Mouse (Mus musculus) brain, adult 2 months (tissue): ENCODE data around the gene Ccdc92.
A peak's percentile ranks its signal among the peaks of the same experiment; 100 is the strongest.

Experiments used
- DNase-seq: peaks from one replicate; pipeline ENCODE4 v3.0.0; 2011; ENCODE audit warnings: low read depth, low spot score

Ccdc92 gene

DNA sequence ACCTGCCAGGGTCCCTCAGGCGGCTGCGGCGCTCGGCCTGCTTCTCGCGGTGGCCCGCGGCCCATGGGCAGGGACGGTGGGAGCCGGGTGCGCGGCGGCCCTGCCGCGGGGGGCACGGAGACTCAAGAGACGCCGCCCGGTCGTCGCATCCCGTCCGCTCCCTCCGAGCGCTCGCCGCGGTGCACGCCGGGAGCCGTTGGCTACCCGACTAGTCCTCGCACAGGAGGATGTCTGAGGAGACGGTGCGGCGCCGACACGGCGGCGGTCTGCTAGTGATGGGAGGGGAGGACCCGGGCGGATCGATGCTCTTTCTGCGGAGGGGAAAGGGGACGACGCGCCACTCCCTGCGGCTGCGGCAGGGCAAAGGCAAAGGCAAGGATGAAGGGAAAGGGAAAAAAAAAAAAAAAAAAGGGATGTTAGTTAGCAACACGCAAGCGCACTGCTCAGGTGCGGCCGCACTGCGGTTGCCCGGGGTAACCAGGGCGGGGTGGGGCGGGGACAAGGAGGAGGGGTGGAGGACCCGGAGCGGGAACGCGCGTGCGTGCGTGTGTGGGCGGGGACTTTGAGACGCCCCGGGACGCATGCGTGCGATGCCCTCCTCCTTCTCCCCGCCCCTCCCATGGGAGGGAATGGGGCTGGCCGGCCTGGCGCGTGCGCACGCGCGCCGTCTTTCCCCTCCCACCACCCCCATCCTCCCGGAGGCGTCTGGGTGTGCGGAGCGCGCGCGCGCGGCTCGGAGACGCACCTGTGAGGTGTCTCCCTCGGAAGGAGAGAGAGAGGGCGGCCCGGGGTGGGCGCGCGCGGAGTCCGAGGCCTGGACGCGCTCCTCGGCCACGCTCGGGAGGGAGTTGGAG lies at the start of gene Ccdc92, which contains the start of gene Zfp664:
Gene Ccdc92 (minus strand): TSS at position 412 of the 854 bp plus-strand sequence.
Gene Zfp664 (plus strand): TSS at position 679 of the 854 bp plus-strand sequence.
- peak; percentile 100 for DNase-seq

DNA sequence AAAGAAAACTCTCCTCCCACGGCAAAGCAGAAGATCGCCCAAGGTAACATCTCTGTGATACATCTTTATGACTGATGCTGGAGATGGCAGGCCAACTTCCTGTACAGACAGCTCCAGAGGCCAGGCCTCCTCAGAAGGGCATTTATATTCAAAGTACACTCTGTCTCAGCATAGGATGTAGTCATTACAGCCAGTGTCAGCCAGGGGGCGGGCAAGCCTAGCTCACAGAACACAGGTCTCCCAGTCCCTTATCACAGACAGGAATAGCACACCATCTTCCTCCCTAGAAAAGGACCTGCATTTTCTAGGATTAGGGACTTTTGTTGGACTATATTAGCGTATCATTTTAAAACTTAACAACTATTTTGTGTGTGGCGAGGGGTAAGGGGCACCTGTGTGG lies 46.6 kb upstream of the Ccdc92 start:
- peak; percentile 84 for DNase-seq

DNA sequence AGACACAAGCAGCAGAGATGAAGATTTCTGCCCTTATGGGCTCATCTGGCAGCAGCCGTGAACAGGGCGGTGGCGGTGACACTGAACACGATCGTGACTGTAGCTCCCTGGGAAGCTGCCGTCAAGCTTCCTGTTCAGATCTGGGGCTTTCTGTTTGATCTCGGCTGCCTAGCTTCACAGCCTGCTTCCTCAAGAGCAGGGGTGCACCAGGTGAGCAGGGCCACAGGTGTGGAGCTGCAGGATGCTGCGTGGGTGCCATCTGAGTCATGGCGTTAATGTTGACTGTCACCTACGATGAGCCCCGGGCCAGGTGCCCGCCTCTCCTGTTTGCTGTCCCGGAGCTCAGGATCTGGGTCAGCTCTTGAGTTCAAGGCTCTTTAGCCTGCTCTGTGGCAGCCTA lies 44.7 kb upstream of the Ccdc92 start:
- DNase-seq = no peak

DNA sequence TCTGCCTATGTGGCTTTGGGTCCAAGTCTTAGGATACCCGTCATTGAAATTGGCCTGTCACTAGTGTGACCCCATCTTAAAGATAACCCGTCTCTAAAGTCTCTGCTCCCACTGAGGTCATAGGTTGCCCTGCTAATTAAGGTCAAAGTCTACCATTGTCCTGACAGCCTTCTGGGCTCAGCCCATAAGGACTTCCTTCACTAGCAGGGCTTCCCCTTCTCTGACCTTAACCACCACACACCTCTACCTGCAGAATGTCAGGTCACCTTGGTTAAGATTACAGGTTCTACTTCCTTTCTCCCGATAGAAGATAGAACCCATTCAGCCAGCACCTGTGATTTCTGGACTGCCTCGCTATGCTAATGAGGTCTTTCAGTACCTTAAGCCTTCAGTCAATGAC lies 41.6 kb upstream of the Ccdc92 start:
- no peak for DNase-seq

DNA sequence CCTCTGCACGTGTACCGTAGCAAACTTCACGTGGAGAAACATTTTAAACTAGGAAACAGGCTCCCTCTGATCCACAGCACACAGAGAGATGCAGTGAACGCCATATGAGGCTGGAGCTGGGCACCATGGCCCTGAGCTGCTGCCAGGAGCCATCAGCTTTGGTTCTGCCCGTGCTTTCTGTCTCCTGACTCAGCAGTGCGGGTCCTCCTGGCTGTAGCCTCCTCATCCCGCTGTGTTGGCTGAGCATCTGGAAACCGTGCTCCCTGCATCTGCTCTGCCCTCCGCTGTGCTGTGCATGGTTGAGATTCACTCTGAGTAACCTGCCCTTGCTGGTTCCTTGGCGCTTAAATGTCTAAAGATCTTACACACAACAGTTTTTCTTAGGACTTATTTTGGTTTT lies 40.0 kb upstream of the Ccdc92 start:
- peak; percentile 62 for DNase-seq

DNA sequence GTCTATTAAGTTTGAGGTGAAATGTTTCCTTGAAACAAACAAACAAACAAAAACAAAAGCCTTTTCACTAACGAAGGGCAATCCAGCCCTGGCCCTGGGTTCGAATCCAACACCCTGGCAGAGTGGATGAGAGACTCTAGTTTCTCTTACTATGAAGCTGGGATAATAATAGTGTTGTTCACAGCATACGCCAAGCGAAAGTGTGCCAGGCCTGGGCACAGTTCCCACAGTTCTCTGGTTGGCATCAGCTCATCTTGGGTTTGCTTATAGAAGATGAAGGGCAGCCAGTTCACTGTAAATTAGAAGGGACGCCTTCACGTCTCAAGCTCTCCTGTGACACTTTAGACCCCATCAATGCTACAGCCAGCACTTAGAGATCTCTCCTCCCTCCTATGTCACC lies 39.5 kb upstream of the Ccdc92 start:
- DNase-seq = peak; percentile 87

DNA sequence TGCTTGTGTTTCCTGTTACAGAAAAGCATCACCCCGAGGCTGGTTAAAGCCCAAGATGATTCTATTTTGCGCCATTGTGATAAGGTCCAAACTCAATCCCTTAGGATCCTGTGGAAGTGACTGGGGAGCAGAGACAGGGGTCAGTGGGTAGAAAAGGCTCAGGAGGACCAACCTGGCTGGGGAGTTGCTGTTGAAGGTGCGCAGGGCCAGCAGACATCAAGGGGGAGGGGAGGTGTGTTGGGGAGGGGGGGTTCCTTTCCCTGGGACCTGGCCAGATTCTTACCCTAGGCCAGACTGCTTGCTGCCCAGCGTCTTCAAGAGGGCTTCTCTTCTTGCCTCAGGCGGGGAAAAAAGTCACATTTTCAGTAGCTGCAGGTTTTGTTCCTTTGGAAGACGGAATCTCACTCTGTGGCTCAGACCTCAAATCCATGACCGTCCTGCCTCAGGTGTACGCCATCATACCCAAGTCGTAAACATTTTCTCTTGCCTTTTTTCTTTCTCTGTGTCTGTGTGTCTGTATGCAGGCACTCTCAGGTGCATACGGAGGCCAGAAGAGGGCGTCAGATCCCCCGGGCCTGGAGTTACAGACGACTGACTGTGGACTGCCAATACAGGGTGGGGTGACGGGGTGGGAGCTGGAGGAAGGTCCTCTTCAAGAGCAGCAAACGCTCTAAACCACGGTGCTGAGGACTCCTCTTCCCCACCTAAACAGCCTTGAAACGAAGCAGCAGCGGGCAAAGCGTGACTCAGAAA lies 38.7 kb upstream of the Ccdc92 start:
- no peak for DNase-seq

DNA sequence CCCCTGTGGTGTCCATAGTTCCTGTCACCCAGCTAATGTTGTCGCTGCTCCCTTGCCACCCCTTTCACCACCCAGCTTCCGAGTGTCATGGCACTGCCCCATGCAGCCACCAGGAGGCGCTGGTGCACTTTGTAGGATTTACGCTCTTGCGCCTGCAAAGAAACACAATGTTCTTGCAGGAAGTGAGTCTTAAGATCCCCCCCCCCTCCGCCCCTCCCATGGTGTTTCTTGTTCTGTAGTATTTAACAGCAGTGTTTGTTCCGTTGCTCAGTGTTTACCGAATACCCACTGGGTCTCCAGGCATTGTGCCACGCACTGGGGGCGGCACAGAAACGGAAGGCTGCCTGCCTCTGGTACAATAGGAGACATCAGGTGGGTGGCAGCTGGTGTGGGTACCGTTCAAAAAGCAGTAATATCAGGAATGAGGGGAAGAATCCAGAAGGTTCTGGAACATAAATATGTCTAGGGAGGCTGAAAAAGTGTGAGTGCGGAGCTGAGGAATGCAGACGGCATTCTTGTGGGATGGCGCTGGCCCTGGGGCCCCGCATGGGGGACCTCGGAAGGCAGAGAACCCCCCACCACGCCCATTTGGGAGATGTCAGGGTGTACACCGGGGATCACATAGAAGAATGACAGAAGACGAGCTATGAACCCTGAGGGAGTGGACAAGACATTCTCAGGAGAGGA lies 37.9 kb upstream of the Ccdc92 start:
- peak; percentile 89 for DNase-seq

DNA sequence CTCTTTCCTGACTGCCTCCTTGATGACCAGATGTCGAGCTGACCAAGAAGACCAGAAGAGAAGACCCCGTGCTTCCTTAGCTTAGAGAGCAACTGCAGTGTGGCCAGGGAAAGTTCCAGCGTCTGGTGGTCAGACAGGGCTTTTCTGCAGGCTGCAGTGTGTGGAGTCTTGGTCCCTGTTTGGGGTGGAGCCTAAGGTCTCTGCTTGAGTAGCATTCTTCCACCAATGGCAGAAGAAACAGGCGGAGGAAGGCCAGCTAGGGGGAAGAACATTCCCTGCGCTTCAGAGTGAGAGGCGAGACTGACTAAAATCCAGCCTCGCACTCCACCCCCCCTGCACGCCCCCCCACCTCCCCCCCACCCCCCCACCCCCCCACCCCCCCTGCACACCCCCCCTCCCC lies 33.9 kb upstream of the Ccdc92 start:
- DNase-seq = no peak

DNA sequence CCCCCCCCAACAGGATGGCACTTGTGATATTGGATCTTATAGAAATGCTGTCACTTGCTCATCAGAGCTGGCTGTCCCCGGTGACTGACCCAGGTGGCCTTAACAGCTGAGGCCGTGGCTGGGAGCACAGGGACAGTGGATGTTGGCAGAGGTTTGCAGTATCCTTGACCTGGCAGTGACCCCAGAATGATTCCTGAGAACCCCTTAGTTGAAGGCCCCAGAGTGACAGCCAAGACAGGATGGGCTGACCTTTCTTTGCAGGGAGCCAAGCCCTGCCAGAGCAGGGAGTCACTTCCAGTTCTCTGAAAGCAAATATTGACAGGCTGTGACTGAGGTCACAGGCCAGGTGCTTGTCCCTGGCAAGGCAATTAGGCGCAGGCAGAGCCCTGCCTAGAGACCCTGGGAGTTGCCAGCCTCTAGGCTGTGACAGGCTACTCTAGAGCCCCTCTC lies 29.7 kb upstream of the Ccdc92 start:
- DNase-seq = no peak

DNA sequence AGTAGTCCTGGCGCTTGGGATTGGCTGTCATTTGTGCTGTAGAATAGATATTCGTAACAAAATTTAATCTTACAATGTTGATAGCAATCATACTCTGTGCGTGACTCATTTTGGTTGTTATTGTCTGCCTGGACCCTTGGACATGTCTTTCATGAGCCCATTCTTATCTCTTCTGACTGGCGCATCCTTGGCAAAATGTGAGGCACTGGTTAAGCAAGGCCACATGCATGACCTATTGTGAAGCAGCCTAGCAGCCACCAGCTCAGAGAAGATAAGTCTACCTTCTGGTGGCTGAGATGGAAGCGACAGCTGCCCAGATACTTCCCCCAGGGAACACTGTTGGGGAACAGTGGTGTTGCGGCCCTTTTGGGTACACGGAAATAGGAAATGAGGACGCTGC lies 26.4 kb upstream of the Ccdc92 start:
- DNase-seq = no peak

DNA sequence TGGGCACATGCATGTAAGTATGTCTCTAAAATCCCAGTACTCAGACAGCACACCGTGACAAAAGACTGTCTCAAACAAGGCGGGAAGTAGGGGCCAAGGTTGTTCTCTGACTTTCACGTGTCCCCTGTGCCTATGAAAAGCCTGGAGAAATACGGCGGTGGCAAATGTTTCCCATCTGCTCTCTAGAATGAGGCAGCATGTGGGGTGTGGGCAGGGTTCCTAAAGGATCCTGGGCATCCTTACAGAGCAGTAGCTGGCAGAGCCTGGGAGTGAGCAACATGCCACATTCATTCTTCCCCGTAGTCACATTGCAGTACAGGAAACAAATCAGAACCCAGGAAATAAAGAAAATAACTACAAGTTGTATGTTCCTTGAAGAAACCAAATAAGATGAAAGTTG lies 21.7 kb upstream of the Ccdc92 start:
- DNase-seq = peak; percentile 97

DNA sequence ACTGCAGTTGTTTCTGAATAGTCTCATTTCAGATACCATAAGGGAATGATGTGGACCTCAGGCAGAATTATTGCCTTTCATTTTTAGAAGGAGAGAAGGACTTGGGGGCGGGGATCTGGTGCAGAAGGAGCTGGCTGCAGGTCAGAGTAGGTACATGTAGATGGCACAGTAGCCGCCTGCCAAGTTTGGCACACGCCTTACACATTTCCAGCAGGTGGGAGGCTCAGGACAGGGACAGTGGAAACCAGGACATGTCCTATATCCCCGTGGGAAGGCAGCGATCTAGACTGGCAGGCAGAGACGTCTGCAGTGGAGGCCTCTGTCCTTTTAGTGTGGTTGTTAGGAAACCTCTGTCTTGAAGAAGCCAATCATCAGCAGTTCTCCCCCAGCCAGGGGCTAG lies 17.6 kb upstream of the Ccdc92 start:
- peak; percentile 68 for DNase-seq

DNA sequence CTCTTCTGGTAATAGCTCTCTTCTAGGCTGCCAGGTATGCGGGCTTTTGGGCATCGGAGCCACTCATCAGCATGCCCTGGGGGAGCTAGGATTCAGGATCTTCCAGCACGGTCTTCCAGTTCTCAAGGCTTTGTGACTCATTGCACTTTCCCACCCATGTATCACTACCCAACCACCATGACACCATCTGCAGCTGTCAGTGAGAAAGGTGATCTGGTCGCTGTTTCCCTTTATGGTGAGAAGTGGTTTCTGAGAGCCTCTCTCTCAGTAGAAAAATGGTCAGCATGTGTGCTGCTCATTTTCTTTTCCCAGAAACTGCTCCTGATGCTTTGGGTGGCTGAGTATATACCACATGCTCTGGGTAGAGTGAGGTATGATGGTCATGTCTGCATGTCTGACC lies 17.0 kb upstream of the Ccdc92 start:
- DNase-seq = peak; percentile 59

DNA sequence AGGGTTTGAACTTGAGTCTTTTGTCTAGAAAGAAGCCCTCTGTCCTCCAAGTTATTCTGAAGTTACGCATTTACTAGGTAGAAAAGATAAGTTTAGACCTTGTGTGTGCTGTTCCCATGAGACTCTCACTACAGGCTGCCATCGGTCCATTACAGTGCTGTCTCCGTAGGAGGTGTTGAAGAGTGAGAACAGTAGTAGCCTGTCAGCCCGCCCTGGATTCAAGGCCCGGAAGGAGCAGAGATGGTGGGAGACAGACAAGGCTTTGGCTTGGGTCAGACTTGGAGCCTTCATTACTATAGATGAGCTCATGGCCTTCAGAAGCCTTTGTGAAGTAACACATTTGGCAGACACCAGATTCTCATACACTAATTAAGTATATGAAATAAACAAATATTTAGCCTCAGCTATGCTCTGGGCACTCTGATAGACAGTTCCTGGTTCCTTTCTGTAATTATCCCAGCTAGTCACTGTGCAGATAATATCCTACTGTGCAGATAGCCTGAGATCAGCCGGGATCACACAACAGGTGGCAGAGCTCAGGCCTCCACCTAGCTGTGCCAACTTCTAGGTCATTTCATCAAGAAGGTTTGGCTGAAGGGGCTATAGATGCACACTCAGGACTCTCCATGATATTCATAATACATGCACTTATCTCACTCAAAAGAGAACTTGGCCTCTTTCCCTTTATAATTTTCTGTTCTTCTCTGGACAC lies 11.8 kb upstream of the Ccdc92 start:
- no peak for DNase-seq

DNA sequence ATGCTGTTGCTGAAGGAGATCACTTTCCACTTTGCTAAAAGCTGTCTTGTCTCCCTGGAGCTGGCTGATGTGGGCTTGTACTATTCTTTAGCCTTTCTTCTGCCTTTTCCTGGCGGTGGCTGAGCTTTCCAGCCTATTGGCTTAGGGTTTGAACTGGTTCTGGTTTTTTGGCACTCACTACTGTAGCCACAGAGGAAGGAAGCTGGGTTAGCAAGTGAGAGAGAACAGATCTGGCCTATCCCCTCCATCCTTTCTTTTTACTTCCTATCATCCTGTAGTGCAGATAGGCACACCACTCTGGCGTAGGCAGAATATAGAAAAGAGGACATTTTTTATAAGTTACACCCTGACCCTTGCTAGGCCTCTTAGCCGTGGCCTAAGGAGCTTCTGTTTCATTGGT lies 10.9 kb upstream of the Ccdc92 start:
- no peak for DNase-seq

DNA sequence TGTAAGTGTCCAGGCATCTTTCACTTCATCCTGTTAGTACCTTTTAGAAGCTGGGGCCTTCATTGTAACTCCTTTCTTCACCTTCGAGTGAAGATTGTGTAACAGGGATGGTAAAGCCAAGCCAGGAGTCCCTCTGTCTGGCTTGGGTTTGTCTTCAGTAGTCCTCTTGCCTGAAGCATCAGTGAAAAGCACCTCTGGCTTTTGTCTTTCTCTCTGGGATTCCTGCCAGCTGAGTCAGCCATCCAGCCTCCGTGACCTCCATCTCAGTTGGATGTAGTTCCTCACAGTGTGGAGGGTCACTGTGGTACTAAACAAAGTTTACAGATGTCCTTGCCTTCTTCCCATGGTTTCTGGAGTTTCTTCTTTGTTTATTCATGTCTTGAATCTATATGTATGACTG lies 9.8 kb upstream of the Ccdc92 start:
- DNase-seq = peak; percentile 49

DNA sequence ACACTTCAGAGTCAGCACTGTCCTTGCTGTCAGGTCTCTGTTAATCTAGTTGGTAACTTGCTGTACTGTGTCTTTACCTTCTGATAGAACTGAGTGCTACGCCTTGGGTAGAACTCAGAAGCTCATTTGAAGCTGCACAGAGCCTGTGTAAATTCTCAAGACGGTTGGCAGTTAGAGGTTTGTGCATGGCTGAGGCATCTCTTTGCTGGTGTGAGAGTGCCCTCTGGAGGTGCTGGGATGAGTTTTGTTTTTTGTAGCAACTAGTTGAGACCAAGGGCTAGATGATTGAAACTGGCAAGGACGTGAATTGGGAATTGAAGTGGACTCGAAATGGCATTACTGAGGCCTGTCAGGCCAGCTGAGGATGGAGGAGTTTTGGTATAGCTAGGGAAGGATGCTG lies 6.8 kb upstream of the Ccdc92 start:
- peak; percentile 91 for DNase-seq

DNA sequence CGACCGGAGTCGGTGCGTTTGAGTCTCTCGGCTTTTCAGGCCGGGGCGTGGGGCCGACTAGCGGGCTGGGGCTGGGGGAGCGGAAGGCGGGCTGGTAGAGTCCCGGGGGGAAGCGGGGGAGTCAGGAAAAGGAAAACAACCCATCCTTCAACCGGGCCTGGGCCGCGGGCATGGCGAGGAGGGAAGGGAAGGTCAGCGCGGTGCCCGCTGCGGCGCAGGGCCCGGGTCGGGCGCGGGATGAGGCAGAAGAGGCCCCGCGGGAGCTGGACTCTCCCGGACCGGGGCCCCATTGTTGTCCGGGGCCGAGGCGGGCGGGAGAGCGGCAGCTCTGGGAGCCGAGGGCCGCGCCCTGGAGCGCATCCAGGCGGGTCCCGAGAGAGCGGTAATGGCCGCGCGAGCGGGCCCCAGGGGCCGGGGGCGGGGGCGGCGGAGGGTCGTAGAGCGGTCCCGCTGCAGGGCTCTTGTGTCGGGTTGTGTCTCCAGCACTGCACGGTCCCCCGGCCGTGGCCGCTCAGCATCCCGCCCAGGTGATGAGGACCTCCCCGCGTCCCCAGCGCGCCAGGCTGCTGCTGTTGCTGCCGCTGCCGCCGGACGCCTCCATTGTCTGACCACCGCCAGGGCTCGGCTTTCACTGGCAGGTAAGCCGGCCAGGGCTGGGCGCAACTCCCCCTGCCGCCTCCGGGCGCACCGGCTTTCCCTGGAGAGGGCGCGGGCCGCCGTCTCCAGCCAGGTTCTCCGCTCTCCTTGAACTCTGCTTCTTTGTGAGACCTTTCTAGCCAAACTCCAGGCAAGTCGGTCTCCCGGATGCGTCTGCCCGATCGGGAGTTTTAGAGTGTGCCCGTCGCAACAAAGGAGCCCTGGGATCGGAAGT lies 882 bp upstream of the Ccdc92 start:
- DNase-seq = no peak

DNA sequence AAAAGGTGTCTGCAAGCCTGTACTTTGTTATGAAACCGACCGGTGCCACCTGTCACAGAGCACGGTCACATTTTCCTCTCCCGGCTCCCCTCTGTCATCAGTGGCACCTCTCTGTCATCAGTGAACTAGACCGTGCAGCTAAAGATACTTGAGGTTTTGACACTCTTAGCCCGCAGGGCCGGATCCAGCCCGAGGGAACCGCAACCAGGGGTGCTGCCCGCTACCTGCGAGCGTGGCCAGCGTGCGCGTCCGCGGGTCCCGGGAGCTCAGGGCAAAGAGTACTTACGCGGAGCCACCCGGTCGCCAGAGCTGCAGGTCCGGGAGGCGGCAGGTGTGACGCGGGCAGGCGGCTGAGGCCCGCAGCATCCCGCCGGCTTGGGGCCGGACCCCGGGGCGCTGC lies 761 bp downstream of the Ccdc92 start:
- DNase-seq = peak; percentile 79

DNA sequence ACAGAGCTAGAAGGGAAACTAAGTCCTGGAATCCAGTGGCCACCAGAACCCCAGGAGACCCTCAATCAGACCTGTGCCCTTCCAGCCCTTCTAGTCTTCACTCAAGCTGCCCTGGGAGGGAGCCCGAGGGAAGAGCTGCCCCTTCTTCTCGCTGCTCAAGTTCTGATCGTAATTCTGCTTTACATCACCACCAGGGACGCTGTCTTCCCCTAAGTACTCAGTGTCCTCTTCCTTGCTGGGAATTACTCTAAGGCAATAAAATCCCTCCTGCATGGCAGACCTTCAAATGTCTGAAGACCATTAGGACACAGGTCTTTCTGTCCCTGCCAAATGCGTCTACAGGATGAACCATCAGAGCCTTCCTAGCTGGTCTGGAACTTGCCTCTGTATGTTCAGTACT lies 2.2 kb downstream of the Ccdc92 start:
- peak; percentile 81 for DNase-seq
